Mouse (Mus musculus): ENCODE measurements at regions not wholly inside any gene's neighbourhood (a gene's known extent, or its start where the extent isn't known, plus 50 kb on each side); places are given as distances from the start of the nearest gene placed in this dataset.
A peak's percentile ranks its signal among the peaks of the same experiment; 100 is the strongest.

- no peaks in the 10 kb centered on the region for H3K4me1 ChIP-seq (replicated peaks; ENCODE audit: low read depth, low read length)
- peaks cover 62% of the 10 kb centered on the region for H3K9me3 ChIP-seq (ENCODE audit: low read length)
- no peaks in the 10 kb centered on the region for H3K36me3 ChIP-seq (ENCODE audit: insufficient read depth, low read length)
- H3K27me3 ChIP-seq (ENCODE audit: insufficient read depth, low read length): no peaks in the 10 kb centered on the region
- TF ChIP-seq CTCF (conservative IDR thresholded peaks at IDR 0.05; ENCODE audit: low read length) (no peak), POU5F1 (IDR thresholded peaks at IDR 0.05; ENCODE audit: borderline replicate concordance, low read length) (no peak), NANOG (IDR thresholded peaks at IDR 0.05; ENCODE audit: borderline replicate concordance, low read length) (peak; percentile 57; the same call in 1 of the 2 replicates)
- H3K4me3 ChIP-seq (replicated peaks; ENCODE audit: low read length): no peak overlapping the region
These were observed 322.8 kb downstream of the Med10 start for GRCm38 (mm10) chr13:70124860-70125545.

GRCm38 (mm10) chr13:70127310-70127709, 325.1 kb downstream of the Med10 start:
- Histone ChIP-seq H3K27me3 (ENCODE audit: insufficient read depth, low read length) (no peaks in the 10 kb centered on the region), H3K9me3 (ENCODE audit: low read length) (peaks cover 70% of the 10 kb centered on the region), H3K36me3 (ENCODE audit: insufficient read depth, low read length) (no peaks in the 10 kb centered on the region), H3K4me3 (replicated peaks; ENCODE audit: low read length) (peak overlapping the region; percentile 10; the same call in 1 of the 2 replicates), H3K4me1 (replicated peaks; ENCODE audit: low read depth, low read length) (no peaks in the 10 kb centered on the region)
- no peak for TF ChIP-seq CTCF (conservative IDR thresholded peaks at IDR 0.05; ENCODE audit: low read length)
- no peak for TF ChIP-seq NANOG (IDR thresholded peaks at IDR 0.05; ENCODE audit: borderline replicate concordance, low read length)
- no peak for TF ChIP-seq POU5F1 (IDR thresholded peaks at IDR 0.05; ENCODE audit: borderline replicate concordance, low read length)

DNA sequence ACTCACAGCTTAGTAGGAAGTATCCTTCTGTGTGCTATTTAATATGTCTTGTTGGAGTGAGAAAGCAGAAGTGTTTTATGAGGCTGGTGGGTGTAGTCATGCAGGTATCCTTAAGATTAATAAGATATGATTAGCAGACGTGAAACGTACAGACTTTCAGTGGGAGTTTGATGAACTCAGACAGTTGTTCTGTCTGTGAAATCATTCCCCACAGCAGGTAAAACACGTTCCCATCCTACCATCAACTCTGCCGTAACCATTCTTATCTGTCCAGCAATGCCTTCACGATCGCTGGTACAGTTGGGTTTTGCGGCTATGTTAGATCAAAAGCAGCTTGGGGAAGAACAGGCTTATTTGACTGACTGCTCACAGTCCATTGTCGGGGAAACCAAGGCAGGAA, 332.3 kb downstream of the Med10 start:
- no peak for TF ChIP-seq POU5F1 (IDR thresholded peaks at IDR 0.05; ENCODE audit: borderline replicate concordance, low read length)
- no peak for TF ChIP-seq CTCF (conservative IDR thresholded peaks at IDR 0.05; ENCODE audit: low read length)
- no peak for TF ChIP-seq NANOG (IDR thresholded peaks at IDR 0.05; ENCODE audit: borderline replicate concordance, low read length)
- Histone ChIP-seq H3K36me3 (ENCODE audit: insufficient read depth, low read length) (no peaks in the 10 kb centered on the region), H3K4me3 (replicated peaks; ENCODE audit: low read length) (no peak overlapping the region), H3K27me3 (ENCODE audit: insufficient read depth, low read length) (no peaks in the 10 kb centered on the region), H3K4me1 (replicated peaks; ENCODE audit: low read depth, low read length) (no peaks in the 10 kb centered on the region), H3K9me3 (ENCODE audit: low read length) (peaks cover 35% of the 10 kb centered on the region)

- Histone ChIP-seq H3K4me3 (replicated peaks; ENCODE audit: low read length) (no peak overlapping the region), H3K9me3 (ENCODE audit: low read length) (peaks cover 19% of the 10 kb centered on the region), H3K27me3 (ENCODE audit: insufficient read depth, low read length) (no peaks in the 10 kb centered on the region), H3K4me1 (replicated peaks; ENCODE audit: low read depth, low read length) (no peaks in the 10 kb centered on the region), H3K36me3 (ENCODE audit: insufficient read depth, low read length) (no peaks in the 10 kb centered on the region)
- no peak for TF ChIP-seq NANOG (IDR thresholded peaks at IDR 0.05; ENCODE audit: borderline replicate concordance, low read length)
- TF ChIP-seq POU5F1 (IDR thresholded peaks at IDR 0.05; ENCODE audit: borderline replicate concordance, low read length): no peak
- no peak for TF ChIP-seq CTCF (conservative IDR thresholded peaks at IDR 0.05; ENCODE audit: low read length)
These were observed 334.0 kb downstream of the Med10 start for GRCm38 (mm10) chr13:70136209-70136608.

GRCm38 (mm10) chr13:70144461-70144860, 342.3 kb downstream of the Med10 start:
- no peaks in the 10 kb centered on the region for H3K9me3 ChIP-seq (ENCODE audit: low read length)
- H3K4me3 ChIP-seq (replicated peaks; ENCODE audit: low read length): no peak overlapping the region
- no peak for TF ChIP-seq POU5F1 (IDR thresholded peaks at IDR 0.05; ENCODE audit: borderline replicate concordance, low read length)
- no peak for TF ChIP-seq NANOG (IDR thresholded peaks at IDR 0.05; ENCODE audit: borderline replicate concordance, low read length)
- no peaks in the 10 kb centered on the region for H3K27me3 ChIP-seq (ENCODE audit: insufficient read depth, low read length)
- no peaks in the 10 kb centered on the region for H3K4me1 ChIP-seq (replicated peaks; ENCODE audit: low read depth, low read length)
- no peaks in the 10 kb centered on the region for H3K36me3 ChIP-seq (ENCODE audit: insufficient read depth, low read length)

GRCm38 (mm10) chr13:70145466-70145865, 343.3 kb downstream of the Med10 start:
- no peak for TF ChIP-seq POU5F1 (IDR thresholded peaks at IDR 0.05; ENCODE audit: borderline replicate concordance, low read length)
- TF ChIP-seq CTCF (conservative IDR thresholded peaks at IDR 0.05; ENCODE audit: low read length): no peak
- no peak for TF ChIP-seq NANOG (IDR thresholded peaks at IDR 0.05; ENCODE audit: borderline replicate concordance, low read length)
- H3K27me3 ChIP-seq (ENCODE audit: insufficient read depth, low read length): no peaks in the 10 kb centered on the region
- no peak overlapping the region for H3K4me3 ChIP-seq (replicated peaks; ENCODE audit: low read length)
- H3K9me3 ChIP-seq (ENCODE audit: low read length): no peaks in the 10 kb centered on the region
- no peaks in the 10 kb centered on the region for H3K36me3 ChIP-seq (ENCODE audit: insufficient read depth, low read length)
- no peaks in the 10 kb centered on the region for H3K4me1 ChIP-seq (replicated peaks; ENCODE audit: low read depth, low read length)

GRCm38 (mm10) chr13:70149041-70149898, 347.1 kb downstream of the Med10 start:
- Histone ChIP-seq H3K36me3 (ENCODE audit: insufficient read depth, low read length) (no peaks in the 10 kb centered on the region), H3K4me1 (replicated peaks; ENCODE audit: low read depth, low read length) (no peaks in the 10 kb centered on the region), H3K9me3 (ENCODE audit: low read length) (no peaks in the 10 kb centered on the region), H3K4me3 (replicated peaks; ENCODE audit: low read length) (no peak overlapping the region), H3K27me3 (ENCODE audit: insufficient read depth, low read length) (no peaks in the 10 kb centered on the region)
- TF ChIP-seq NANOG (IDR thresholded peaks at IDR 0.05; ENCODE audit: borderline replicate concordance, low read length): no peak
- TF ChIP-seq POU5F1 (IDR thresholded peaks at IDR 0.05; ENCODE audit: borderline replicate concordance, low read length): no peak

DNA sequence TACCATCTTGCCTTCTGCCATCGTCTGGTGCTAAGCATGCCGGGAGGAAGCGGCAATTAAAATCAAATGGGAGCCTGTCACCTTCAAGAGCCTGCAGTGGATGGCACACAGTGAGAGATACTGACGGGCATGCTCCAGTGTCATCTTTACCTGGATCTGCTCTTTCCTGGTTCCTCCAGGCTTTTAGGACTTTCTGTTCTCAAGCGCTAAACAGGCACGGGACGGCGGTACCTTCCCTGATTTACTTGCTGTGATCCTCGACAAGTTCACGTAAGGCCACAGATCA, 347.6 kb downstream of the Med10 start:
- TF ChIP-seq CTCF (conservative IDR thresholded peaks at IDR 0.05; ENCODE audit: low read length) (no peak), NANOG (IDR thresholded peaks at IDR 0.05; ENCODE audit: borderline replicate concordance, low read length) (no peak), POU5F1 (IDR thresholded peaks at IDR 0.05; ENCODE audit: borderline replicate concordance, low read length) (no peak)
- Histone ChIP-seq H3K4me1 (replicated peaks; ENCODE audit: low read depth, low read length) (no peaks in the 10 kb centered on the region), H3K4me3 (replicated peaks; ENCODE audit: low read length) (no peak overlapping the region), H3K36me3 (ENCODE audit: insufficient read depth, low read length) (no peaks in the 10 kb centered on the region), H3K9me3 (ENCODE audit: low read length) (no peaks in the 10 kb centered on the region), H3K27me3 (ENCODE audit: insufficient read depth, low read length) (no peaks in the 10 kb centered on the region)

All from E14TG2a.4 (cell line).